Mouse (Mus musculus) spleen, postnatal 0 days (tissue): ENCODE results near the gene Tbc1d12. TPM values are rescaled to one million over a fixed set of nuclear protein-coding genes. Genes with fewer than 3 reads are reported as not detected.

Experiments used
- polyA plus RNA-seq: library from polyadenylated mRNA; unstranded; fragments of >200 nt; fragmentation: Nextera tagmentation; extraction: Ambion mirVana; gene quantifications from 2 replicates; pipeline ENCODE4 v1.2.1, GENCODE M21; 2015

Tbc1d12 gene
- polyA plus RNA-seq: 1.6 TPM in 2 replicates

GRCm38 (mm10) chr19:38836438-38837170 is at the start of gene Tbc1d12:
TSS of gene Tbc1d12 (plus strand) at chr19:38836579.

DNA sequence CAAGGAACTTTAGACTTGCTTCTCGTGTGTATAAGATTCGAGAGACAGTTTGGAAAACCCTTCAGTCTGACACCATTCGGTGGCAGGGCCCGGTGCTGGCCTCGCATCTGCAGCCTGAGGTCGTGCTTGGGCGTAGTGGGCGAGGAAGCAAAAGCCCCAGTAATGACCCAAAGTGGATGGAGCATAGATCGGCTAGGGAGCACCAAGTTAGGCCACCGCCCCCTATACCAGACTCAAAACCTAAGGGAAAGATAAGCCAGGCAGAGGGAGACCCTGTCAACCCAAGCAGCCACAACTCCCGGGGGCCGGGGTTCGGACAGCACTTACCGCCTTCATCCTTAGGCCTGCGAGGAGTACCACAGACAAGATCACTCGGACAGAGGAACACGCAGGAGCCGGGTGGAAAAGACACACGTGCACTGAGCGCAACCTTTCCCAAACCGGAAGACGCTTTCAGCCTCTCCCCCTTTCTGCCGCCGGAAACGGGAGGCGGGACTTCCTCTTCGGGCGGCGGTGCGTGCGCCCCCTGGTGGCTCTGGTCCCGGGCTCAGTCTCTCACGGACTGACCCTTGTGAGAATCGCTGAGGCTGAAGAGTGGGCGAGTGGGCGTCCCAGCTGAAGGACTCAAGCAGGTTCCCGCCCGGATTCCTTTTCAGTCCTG is 17.5 kb upstream of the Tbc1d12 start, which contains the start of gene Noc3l:
Gene Noc3l (minus strand): TSS at position 472 of the 661 bp plus-strand sequence.

GRCm38 (mm10) chr19:38930788-38931565 is 94.6 kb downstream of the Tbc1d12 start, which contains the start of gene Hells:
TSS of gene Hells (plus strand) at chr19:38930915.

Other genes starting within 250 kb of the Tbc1d12 start
- gene Noc3l, start 17.3 kb upstream of the Tbc1d12 start, polyA plus RNA-seq: 4.0 TPM in 2 replicates
- gene Hells, start 94.3 kb downstream of the Tbc1d12 start, polyA plus RNA-seq: 25.7 and 33.0 TPM in 2 replicates
- gene Cyp2c55, start 170.4 kb downstream of the Tbc1d12 start, polyA plus RNA-seq: not detected in 2 replicates
- not detected in 2 replicates for gene Cyp2c65, start 224.4 kb downstream of the Tbc1d12 start, polyA plus RNA-seq